Mouse (Mus musculus): ENCODE data around the gene Naxe. TPM values are rescaled to one million over a fixed set of nuclear protein-coding genes. Genes with fewer than 3 reads are reported as not detected.
A peak's percentile ranks its signal among the peaks of the same experiment; 100 is the strongest.

Gene Naxe
- polyA plus RNA-seq (2014; fragmentation: Nextera tagmentation; extraction: Ambion mirVana) = 169 and 170 TPM in 2 replicates

GRCm38 (mm10) chr3:88057902-88058696, at the start of gene Naxe:
Gene Naxe (minus strand): TSS chr3:88058495.
- H3K4me1 ChIP-seq (replicated peaks; ENCODE audit: control insufficient read depth, insufficient read depth, low read length) = peaks cover 8% of the 10 kb centered on the region; the same call in 1 of the 2 replicates
- peak; percentile 95 for ATAC-seq (replicated peaks; ENCODE audit: low FRiP score, low TSS enrichment, low read depth)
- peak within 1 kb of the TSS; percentile 27 for H3K27ac ChIP-seq (ENCODE audit: low read depth)

DNA sequence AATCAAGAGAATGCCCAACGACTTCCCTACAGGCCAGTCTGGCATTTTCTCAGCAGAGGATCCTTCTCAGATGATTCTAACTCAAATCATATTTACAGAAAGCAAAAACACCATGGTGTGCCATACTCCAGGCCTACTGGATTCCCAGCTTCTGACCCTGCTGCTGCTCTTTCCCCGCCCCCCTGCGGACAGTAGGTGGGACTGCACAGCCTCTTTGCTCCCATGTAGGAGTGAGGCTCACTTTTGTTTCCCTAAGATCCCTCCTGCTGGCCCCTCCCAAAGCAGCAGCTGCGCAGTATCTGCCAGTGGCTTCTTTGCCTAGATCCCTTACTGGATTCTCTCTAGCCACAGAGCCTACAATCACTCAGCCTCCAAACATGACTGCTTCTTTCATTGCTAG, 47.8 kb upstream of the Naxe start:
- Histone ChIP-seq H3K9me3 (ENCODE audit: control insufficient read depth, low read length) (no peaks in the 10 kb centered on the region), H3K4me3 (ENCODE audit: low read depth, low read length) (no peak overlapping the region), H3K4me2 (ENCODE audit: low read length) (no peak overlapping the region), H3K4me1 (replicated peaks; ENCODE audit: control insufficient read depth, insufficient read depth, low read length) (no peaks in the 10 kb centered on the region), H3K36me3 (ENCODE audit: control insufficient read depth, insufficient read depth, low read length) (peaks cover 90% of the 10 kb centered on the region), H3K27ac (ENCODE audit: low read depth) (no peak overlapping the region), H3K9ac (ENCODE audit: low read length) (no peak overlapping the region), H3K27me3 (replicated peaks; ENCODE audit: control insufficient read depth, insufficient read depth, low read length) (no peaks in the 10 kb centered on the region)
- DNase-seq (ENCODE audit: low spot score) (no peak), ATAC-seq (replicated peaks; ENCODE audit: low FRiP score, low TSS enrichment, low read depth) (no peak)
- WGBS = 89% methylated on average over 4 of the region's 4 CpGs

More at GRCm38 (mm10) chr3:88057902-88058696, at the start of gene Naxe:
- Histone ChIP-seq H3K9me3 (ENCODE audit: control insufficient read depth, low read length) (no peaks in the 10 kb centered on the region), H3K36me3 (ENCODE audit: control insufficient read depth, insufficient read depth, low read length) (peaks cover 39% of the 10 kb centered on the region), H3K27me3 (replicated peaks; ENCODE audit: control insufficient read depth, insufficient read depth, low read length) (no peaks in the 10 kb centered on the region), H3K9ac (ENCODE audit: low read length) (peak within 1 kb of the TSS; percentile 84), H3K4me3 (ENCODE audit: low read depth, low read length) (peak within 1 kb of the TSS; percentile 96), H3K4me2 (ENCODE audit: low read length) (peak within 1 kb of the TSS; percentile 87)
- DNase-seq (ENCODE audit: low spot score) = peak; percentile 94
- WGBS = 1% methylated on average over 60 of the region's 60 CpGs

GRCm38 (mm10) chr3:88102611-88103010, 44.3 kb upstream of the Naxe start:
- Histone ChIP-seq H3K9me3 (ENCODE audit: control insufficient read depth, low read length) (no peaks in the 10 kb centered on the region), H3K9ac (ENCODE audit: low read length) (no peak overlapping the region), H3K27me3 (replicated peaks; ENCODE audit: control insufficient read depth, insufficient read depth, low read length) (no peaks in the 10 kb centered on the region), H3K36me3 (ENCODE audit: control insufficient read depth, insufficient read depth, low read length) (peaks cover 86% of the 10 kb centered on the region), H3K4me2 (ENCODE audit: low read length) (no peak overlapping the region), H3K27ac (ENCODE audit: low read depth) (no peak overlapping the region), H3K4me3 (ENCODE audit: low read depth, low read length) (no peak overlapping the region), H3K4me1 (replicated peaks; ENCODE audit: control insufficient read depth, insufficient read depth, low read length) (no peaks in the 10 kb centered on the region)
- WGBS = 85% methylated on average over 6 of the region's 6 CpGs
- ATAC-seq (replicated peaks; ENCODE audit: low FRiP score, low TSS enrichment, low read depth) (no peak), DNase-seq (ENCODE audit: low spot score) (no peak)

- DNase-seq (ENCODE audit: low spot score) = no peak
- no peak overlapping the region for H3K27ac ChIP-seq (ENCODE audit: low read depth)
- H3K36me3 ChIP-seq (ENCODE audit: control insufficient read depth, insufficient read depth, low read length) = peaks cover 86% of the 10 kb centered on the region
Measured at GRCm38 (mm10) chr3:88102196-88102595, 43.9 kb upstream of the Naxe start.

DNA sequence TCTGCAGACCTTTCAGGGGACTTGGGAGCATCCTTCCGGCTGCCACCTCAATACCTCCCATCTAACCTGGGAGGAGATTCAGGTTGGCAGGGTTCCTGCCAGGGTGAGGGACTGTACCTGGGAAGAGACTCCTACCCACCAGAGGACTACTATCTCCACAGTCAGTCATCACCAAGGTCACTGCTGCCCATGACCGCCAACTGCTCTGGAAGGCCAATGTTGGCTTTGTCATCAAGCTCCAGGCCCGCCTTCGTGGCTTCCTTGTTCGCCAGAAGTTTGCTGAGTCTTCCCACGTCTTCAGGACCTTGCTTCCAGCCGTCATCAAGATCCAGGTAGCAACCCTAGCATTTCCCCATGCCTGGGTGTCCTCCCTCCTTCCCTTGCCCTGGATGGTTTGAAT, 43.4 kb upstream of the Naxe start:
- ATAC-seq (replicated peaks; ENCODE audit: low FRiP score, low TSS enrichment, low read depth) (no peak), DNase-seq (ENCODE audit: low spot score) (no peak)
- WGBS = 87% methylated on average over 7 of the region's 7 CpGs
- H3K27ac ChIP-seq (ENCODE audit: low read depth) = no peak overlapping the region
- H3K4me3 ChIP-seq (ENCODE audit: low read depth, low read length) = no peak overlapping the region
- H3K9me3 ChIP-seq (ENCODE audit: control insufficient read depth, low read length) = no peaks in the 10 kb centered on the region
- no peak overlapping the region for H3K9ac ChIP-seq (ENCODE audit: low read length)
- peaks cover 87% of the 10 kb centered on the region for H3K36me3 ChIP-seq (ENCODE audit: control insufficient read depth, insufficient read depth, low read length)
- no peak overlapping the region for H3K4me2 ChIP-seq (ENCODE audit: low read length)
- H3K4me1 ChIP-seq (replicated peaks; ENCODE audit: control insufficient read depth, insufficient read depth, low read length) = no peaks in the 10 kb centered on the region
- H3K27me3 ChIP-seq (replicated peaks; ENCODE audit: control insufficient read depth, insufficient read depth, low read length) = no peaks in the 10 kb centered on the region

More at GRCm38 (mm10) chr3:88102196-88102595, 43.9 kb upstream of the Naxe start:
- WGBS = 80% methylated on average over 6 of the region's 6 CpGs
- H3K27me3 ChIP-seq (replicated peaks; ENCODE audit: control insufficient read depth, insufficient read depth, low read length) = no peaks in the 10 kb centered on the region
- H3K4me1 ChIP-seq (replicated peaks; ENCODE audit: control insufficient read depth, insufficient read depth, low read length) = no peaks in the 10 kb centered on the region
- H3K4me3 ChIP-seq (ENCODE audit: low read depth, low read length) = no peak overlapping the region
- no peak overlapping the region for H3K4me2 ChIP-seq (ENCODE audit: low read length)
- no peak for ATAC-seq (replicated peaks; ENCODE audit: low FRiP score, low TSS enrichment, low read depth)
- H3K9me3 ChIP-seq (ENCODE audit: control insufficient read depth, low read length) = no peaks in the 10 kb centered on the region
- no peak overlapping the region for H3K9ac ChIP-seq (ENCODE audit: low read length)

GRCm38 (mm10) chr3:88100251-88100650, 42.0 kb upstream of the Naxe start:
- WGBS = 80% methylated on average over 3 of the region's 3 CpGs
- H3K9ac ChIP-seq (ENCODE audit: low read length) = no peak overlapping the region
- H3K4me3 ChIP-seq (ENCODE audit: low read depth, low read length) = no peak overlapping the region
- H3K27me3 ChIP-seq (replicated peaks; ENCODE audit: control insufficient read depth, insufficient read depth, low read length) = no peaks in the 10 kb centered on the region
- DNase-seq (ENCODE audit: low spot score) (no peak), ATAC-seq (replicated peaks; ENCODE audit: low FRiP score, low TSS enrichment, low read depth) (no peak)
- H3K4me1 ChIP-seq (replicated peaks; ENCODE audit: control insufficient read depth, insufficient read depth, low read length) = no peaks in the 10 kb centered on the region
- no peaks in the 10 kb centered on the region for H3K9me3 ChIP-seq (ENCODE audit: control insufficient read depth, low read length)
- H3K27ac ChIP-seq (ENCODE audit: low read depth) = no peak overlapping the region
- peaks cover 82% of the 10 kb centered on the region for H3K36me3 ChIP-seq (ENCODE audit: control insufficient read depth, insufficient read depth, low read length)
- no peak overlapping the region for H3K4me2 ChIP-seq (ENCODE audit: low read length)

GRCm38 (mm10) chr3:88097666-88098065, 39.4 kb upstream of the Naxe start:
- DNase-seq (ENCODE audit: low spot score) = no peak
- no peak overlapping the region for H3K27ac ChIP-seq (ENCODE audit: low read depth)
- ATAC-seq (replicated peaks; ENCODE audit: low FRiP score, low TSS enrichment, low read depth) = no peak
- WGBS = 84% methylated on average over 6 of the region's 6 CpGs
- H3K9me3 ChIP-seq (ENCODE audit: control insufficient read depth, low read length) = no peaks in the 10 kb centered on the region
- no peak overlapping the region for H3K4me2 ChIP-seq (ENCODE audit: low read length)
- H3K27me3 ChIP-seq (replicated peaks; ENCODE audit: control insufficient read depth, insufficient read depth, low read length) = no peaks in the 10 kb centered on the region
- H3K4me3 ChIP-seq (ENCODE audit: low read depth, low read length) = no peak overlapping the region
- H3K36me3 ChIP-seq (ENCODE audit: control insufficient read depth, insufficient read depth, low read length) = peaks cover 81% of the 10 kb centered on the region
- H3K4me1 ChIP-seq (replicated peaks; ENCODE audit: control insufficient read depth, insufficient read depth, low read length) = no peaks in the 10 kb centered on the region
- H3K9ac ChIP-seq (ENCODE audit: low read length) = no peak overlapping the region

DNA sequence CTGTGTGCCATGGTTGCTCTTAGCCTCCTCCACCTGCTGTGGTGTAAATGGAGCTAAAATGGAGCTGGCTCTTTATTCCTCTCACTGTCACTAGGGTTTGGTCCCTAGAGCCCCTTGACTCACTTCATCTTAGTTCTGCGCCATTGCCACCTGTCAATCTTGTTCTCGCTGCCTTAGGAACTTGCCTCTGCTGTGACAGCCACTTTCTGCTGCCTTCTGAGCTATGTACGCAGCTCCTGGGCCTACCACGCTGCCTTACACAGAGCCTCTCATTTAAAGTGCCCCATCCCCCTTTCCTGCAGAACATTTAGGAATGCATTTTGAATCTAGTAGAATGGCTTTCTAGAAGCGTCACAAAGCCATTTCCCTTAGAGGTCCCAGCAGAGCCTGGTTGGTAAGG, 35.8 kb upstream of the Naxe start:
- 88% methylated on average over 5 of the region's 5 CpGs for WGBS
- H3K27ac ChIP-seq (ENCODE audit: low read depth) = no peak overlapping the region
- no peak overlapping the region for H3K4me3 ChIP-seq (ENCODE audit: low read depth, low read length)
- H3K9ac ChIP-seq (ENCODE audit: low read length) = no peak overlapping the region
- H3K36me3 ChIP-seq (ENCODE audit: control insufficient read depth, insufficient read depth, low read length) = peaks cover 86% of the 10 kb centered on the region
- no peak for ATAC-seq (replicated peaks; ENCODE audit: low FRiP score, low TSS enrichment, low read depth)
- H3K4me2 ChIP-seq (ENCODE audit: low read length) = no peak overlapping the region
- no peaks in the 10 kb centered on the region for H3K27me3 ChIP-seq (replicated peaks; ENCODE audit: control insufficient read depth, insufficient read depth, low read length)
- no peaks in the 10 kb centered on the region for H3K9me3 ChIP-seq (ENCODE audit: control insufficient read depth, low read length)
- no peaks in the 10 kb centered on the region for H3K4me1 ChIP-seq (replicated peaks; ENCODE audit: control insufficient read depth, insufficient read depth, low read length)
- DNase-seq (ENCODE audit: low spot score) = no peak

- H3K36me3 ChIP-seq (ENCODE audit: control insufficient read depth, insufficient read depth, low read length) = peaks cover 83% of the 10 kb centered on the region
- 93% methylated on average over 6 of the region's 6 CpGs for WGBS
- DNase-seq (ENCODE audit: low spot score) = no peak
- ATAC-seq (replicated peaks; ENCODE audit: low FRiP score, low TSS enrichment, low read depth) = no peak
- H3K4me3 ChIP-seq (ENCODE audit: low read depth, low read length) = no peak overlapping the region
- no peaks in the 10 kb centered on the region for H3K4me1 ChIP-seq (replicated peaks; ENCODE audit: control insufficient read depth, insufficient read depth, low read length)
- no peaks in the 10 kb centered on the region for H3K27me3 ChIP-seq (replicated peaks; ENCODE audit: control insufficient read depth, insufficient read depth, low read length)
- H3K9me3 ChIP-seq (ENCODE audit: control insufficient read depth, low read length) = no peaks in the 10 kb centered on the region
- no peak overlapping the region for H3K27ac ChIP-seq (ENCODE audit: low read depth)
- H3K9ac ChIP-seq (ENCODE audit: low read length) = no peak overlapping the region
- no peak overlapping the region for H3K4me2 ChIP-seq (ENCODE audit: low read length)
Measured at GRCm38 (mm10) chr3:88090616-88091015, 32.3 kb upstream of the Naxe start.
